Mouse (Mus musculus): Measurements from ENCODE around the gene Vmn2r97.
"Not testable (repeated sequence)": the region's sequence is repeated elsewhere in the genome, so short reads cannot be mapped to it uniquely, and the experiment has no call there.

Gene Vmn2r97

DNA sequence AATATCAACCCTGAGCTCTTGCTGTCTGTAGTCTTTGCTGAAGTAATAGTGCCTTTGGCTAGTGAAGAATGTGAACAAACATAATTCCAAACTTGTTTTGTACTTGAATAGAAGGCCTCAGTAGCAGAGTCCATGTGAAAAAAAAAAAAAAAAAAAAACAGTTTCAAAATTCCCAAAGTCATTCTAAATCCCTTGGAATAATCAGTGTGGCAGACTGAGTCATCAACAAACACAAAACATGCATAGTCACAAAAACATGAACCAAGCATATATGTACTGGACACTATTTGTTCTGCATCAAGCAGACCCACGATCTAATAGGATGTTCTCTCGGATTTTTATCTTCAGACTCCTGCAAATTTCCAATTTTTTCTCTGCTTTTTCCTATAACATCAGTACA lies at the start of gene Vmn2r97:
Vmn2r97 (plus strand) TSS at position 301 of the 400 bp plus-strand sequence.
- not testable (repeated sequence) for DNase-seq (ENCODE audit: low spot score)

DNA sequence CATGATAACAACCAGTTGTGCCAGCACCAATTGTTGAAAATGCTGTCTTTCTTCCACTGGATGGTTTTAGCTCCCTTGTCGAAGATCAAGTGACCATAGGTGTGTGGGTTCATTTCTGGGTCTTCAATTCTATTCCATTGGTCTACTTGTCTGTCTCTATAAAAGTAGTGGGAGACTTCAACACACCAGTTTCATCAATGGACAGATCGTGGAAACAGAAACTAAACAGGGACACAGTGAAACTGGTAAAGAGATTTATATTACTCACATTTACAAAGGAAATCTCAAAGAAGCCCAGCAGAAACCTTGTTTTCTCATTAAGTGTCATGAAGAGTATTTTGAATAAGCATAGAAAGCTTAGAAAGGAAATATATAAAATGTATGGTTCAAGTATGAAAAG lies 31.7 kb upstream of the Vmn2r97 start:
- DNase-seq (ENCODE audit: low spot score): not testable (repeated sequence)

DNA sequence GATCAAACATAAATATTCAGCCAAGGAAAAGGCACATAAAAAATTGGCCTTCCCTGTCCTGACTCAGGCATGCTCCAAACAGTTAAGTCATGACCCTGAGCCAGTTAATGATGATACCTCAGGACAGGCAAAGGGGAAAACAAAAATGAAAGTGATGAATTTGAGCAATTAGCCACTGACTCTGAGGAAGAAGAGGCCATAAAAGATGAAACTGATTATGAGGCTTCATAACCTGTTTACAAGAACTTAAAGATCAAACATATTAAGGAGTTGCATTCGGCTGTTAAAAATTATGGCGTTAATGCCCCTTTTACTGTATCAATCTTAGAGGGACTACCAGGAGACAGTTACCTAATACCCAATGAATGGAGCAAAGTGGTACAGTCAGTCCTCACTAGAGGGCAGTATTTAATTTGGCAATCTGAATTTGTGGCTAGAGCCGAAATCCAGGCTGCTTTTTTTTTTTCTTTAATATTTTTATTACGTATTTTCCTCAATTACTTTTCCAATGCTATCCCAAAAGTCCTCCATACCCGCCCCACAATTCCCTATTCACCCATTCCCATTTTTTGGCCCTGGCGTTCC lies 24.3 kb upstream of the Vmn2r97 start:
- no peak for DNase-seq (ENCODE audit: low spot score)

DNA sequence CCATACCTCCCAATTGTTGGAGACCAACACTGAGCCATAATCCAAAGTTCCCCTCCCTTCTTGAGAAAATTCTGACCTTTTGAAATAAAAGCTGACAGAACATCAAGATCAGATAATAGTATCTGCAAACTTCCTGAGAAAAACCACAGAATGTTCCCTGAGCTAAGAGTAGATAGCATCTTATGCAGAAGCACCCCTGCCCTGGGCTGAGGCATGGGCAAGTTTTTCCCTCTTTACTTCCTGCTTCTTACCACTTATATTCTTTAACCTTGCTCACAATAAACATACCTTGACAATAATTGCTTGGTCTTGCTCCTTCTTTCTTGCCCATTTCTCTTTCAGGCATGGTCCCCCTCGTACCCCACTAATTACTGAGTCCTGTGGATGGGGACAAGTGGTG lies 43.7 kb downstream of the Vmn2r97 start:
- not testable (repeated sequence) for DNase-seq (ENCODE audit: low spot score)

DNA sequence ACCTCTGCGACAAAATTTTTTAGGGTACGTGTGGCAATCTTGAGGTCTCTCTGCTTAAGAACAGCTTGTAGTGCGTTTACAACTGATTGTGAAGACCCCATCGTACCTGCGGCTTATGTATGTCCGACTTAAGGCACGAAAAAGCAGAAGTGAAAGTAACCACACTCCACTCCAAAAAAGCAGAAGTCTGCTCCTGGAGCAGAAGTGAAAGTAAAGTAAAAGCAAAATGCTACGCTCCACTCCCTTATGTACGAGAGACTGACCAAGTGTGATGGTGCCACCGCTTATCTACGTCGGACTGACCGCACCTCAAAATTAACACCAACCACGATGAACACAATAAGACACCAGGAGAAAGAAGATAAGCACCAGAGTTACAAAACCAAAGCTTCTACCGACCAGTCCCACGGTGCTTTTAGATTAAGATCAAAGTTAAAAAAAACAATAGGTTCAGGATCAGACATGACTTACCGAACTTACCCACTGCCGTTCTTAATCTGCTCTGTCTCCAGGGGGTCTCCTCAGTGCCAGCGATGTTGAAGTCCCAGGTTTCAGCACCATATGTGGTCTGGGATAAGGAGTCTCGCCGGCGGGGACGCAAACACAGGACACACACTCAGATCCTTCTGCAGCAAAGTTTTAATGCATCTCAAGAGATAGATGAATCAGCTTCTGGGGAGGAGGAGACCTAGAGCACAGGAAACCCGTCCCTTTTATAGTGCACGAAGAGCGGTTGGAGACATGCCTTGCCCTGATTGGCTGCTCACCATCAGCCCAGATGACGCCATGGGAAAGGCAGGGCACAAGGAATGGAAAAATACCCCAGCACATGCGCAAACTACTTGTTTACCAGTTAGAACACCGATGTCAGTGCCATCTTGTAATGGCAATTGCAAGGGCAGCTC lies 54.5 kb downstream of the Vmn2r97 start:
- no peak for DNase-seq (ENCODE audit: low spot score)

Measured in testis, postnatal 14 days (tissue).